Comparison of ENCODE assay signal across 24 mouse cellular contexts in the genomic region with DNA sequence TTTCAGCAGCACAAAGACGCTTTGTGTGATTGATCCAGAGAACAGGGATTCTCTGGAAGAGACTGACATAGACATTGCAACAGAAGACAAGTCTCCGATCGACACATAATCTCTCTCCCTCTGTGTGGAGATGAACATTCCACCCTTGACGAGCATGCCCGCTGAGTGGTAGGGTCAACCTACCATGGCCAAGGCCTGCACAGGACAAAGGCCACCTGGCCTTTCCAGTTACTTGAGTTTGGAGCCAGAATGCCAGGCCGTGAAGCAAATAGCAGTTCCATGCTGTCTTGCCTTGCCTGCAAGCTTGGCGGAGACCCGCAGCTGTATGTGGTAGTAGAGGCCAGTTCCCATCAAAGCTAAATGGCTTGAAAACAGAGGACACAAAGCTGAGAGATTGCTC.
DNase-seq lines count a peak whose midpoint lies in the region; ATAC-seq and TF ChIP-seq lines count a peak whose summit lies in the region.
"Had no signal": no experiment of that assay in that cellular context is flagged by ENCODE, and none has a peak within 500 bp of the region (broad histone marks: within the 10 kb centered on the region; RNA-seq: fewer than 3 reads in every experiment).

No protein-coding gene starts in this region.

- H3K36me3 ChIP-seq in forebrain, embryonic 10.5 days (replicated peaks): peaks cover 17% of the 10 kb centered on the region
- H3K36me3 ChIP-seq in forebrain, embryonic 12.5 days (replicated peaks): 0 out of 2 replicates have a peak, but pooled peaks cover 4% of the 10 kb centered on the region
- H3K36me3 ChIP-seq in kidney, embryonic 15.5 days: peaks cover 22% of the 10 kb centered on the region
- peaks cover 35% of the 10 kb centered on the region for H3K36me3 ChIP-seq in liver, adult 2 months (ENCODE audit: control insufficient read depth, insufficient read depth, low read length)
- H3K36me3 ChIP-seq in liver, postnatal 0 days (replicated peaks; ENCODE audit: insufficient read depth, low read length): peaks cover 44% of the 10 kb centered on the region
- peaks cover 16% of the 10 kb centered on the region for H3K36me3 ChIP-seq in hindbrain, postnatal 0 days (ENCODE audit: insufficient read depth, low read length)
- H3K36me3 ChIP-seq: G1E had no signal

- H3K4me1 ChIP-seq in forebrain, embryonic 10.5 days: no peaks in the 10 kb centered on the region
- H3K4me1 ChIP-seq in forebrain, embryonic 12.5 days: no peaks in the 10 kb centered on the region
- H3K4me1 ChIP-seq in kidney, embryonic 15.5 days: no peaks in the 10 kb centered on the region
- H3K4me1 ChIP-seq in liver, adult 2 months (ENCODE audit: control insufficient read depth, insufficient read depth, low read length): peaks cover 9% of the 10 kb centered on the region
- peaks cover 2% of the 10 kb centered on the region; the same call in 1 of the 2 replicates for H3K4me1 ChIP-seq in liver, postnatal 0 days (ENCODE audit: insufficient read depth)
- no peaks in the 10 kb centered on the region for H3K4me1 ChIP-seq in hindbrain, postnatal 0 days (ENCODE audit: insufficient read depth, low read length)
- H3K4me1 ChIP-seq: embryonic facial prominence, embryonic 13.5 days; heart, embryonic 10.5 days; hindbrain, embryonic 12.5 days had no signal

- no peak overlapping the region for H3K4me3 ChIP-seq in forebrain, embryonic 10.5 days
- no peak overlapping the region for H3K4me3 ChIP-seq in forebrain, embryonic 12.5 days (replicated peaks)
- no peak overlapping the region for H3K4me3 ChIP-seq in kidney, embryonic 15.5 days (replicated peaks)
- H3K4me3 ChIP-seq in liver, adult 2 months (ENCODE audit: insufficient read depth, low read depth, low read length): no peak overlapping the region
- H3K4me3 ChIP-seq in liver, postnatal 0 days (ENCODE audit: low read depth, low read length): no peak overlapping the region
- H3K4me3 ChIP-seq in hindbrain, postnatal 0 days (ENCODE audit: low read length): no peak overlapping the region
- H3K4me3 ChIP-seq: embryonic facial prominence, embryonic 13.5 days; gastrocnemius, adult 2 months; heart, embryonic 10.5 days; hindbrain, embryonic 12.5 days had no signal

- no peak for TF ChIP-seq CTCF in liver, adult 2 months (IDR thresholded peaks at IDR 0.05; ENCODE audit: low read depth, low read length)
- no peak for TF ChIP-seq CTCF in liver, postnatal 0 days (IDR thresholded peaks at IDR 0.05; ENCODE audit: low read depth)
- TF ChIP-seq CTCF in hindbrain, postnatal 0 days (IDR thresholded peaks at IDR 0.05; ENCODE audit: low read depth): no peak

- no peak for TF ChIP-seq POLR2A in liver, adult 2 months (IDR thresholded peaks at IDR 0.05; ENCODE audit: extremely low read depth, insufficient read depth, low read length)

- no peak for DNase-seq in forebrain, embryonic 10.5 days (ENCODE audit: extremely low spot score, low spot score)
- no peak for DNase-seq in kidney, adult 18-20 months
- peak; percentile 78 for DNase-seq in liver, adult 2 months (ENCODE audit: extremely low read depth, low read depth, low spot score)
- no peak for DNase-seq in liver, postnatal 0 days
- no peak for DNase-seq in hindbrain, postnatal 0 days (ENCODE audit: low spot score)
- DNase-seq: adrenal gland, adult 8-10 months; adrenal gland, postnatal 36 days; B cell, adult 2 months; cerebellum, adult 11-12 months; cerebellum, adult 9-11 months; cerebellum, postnatal 36 days; gastrocnemius, adult 2 months; gastrocnemius, postnatal 25 days; heart, postnatal 10 days; heart, postnatal 4 days had no signal

- H3K27me3 ChIP-seq in forebrain, embryonic 10.5 days (ENCODE audit: poor library complexity, severe bottlenecking): no peaks in the 10 kb centered on the region
- no peaks in the 10 kb centered on the region for H3K27me3 ChIP-seq in forebrain, embryonic 12.5 days
- no peaks in the 10 kb centered on the region for H3K27me3 ChIP-seq in kidney, embryonic 15.5 days
- H3K27me3 ChIP-seq in liver, adult 2 months (ENCODE audit: control insufficient read depth, insufficient read depth, low read length): no peaks in the 10 kb centered on the region
- H3K27me3 ChIP-seq in liver, postnatal 0 days (ENCODE audit: insufficient read depth, low read length): no peaks in the 10 kb centered on the region
- no peaks in the 10 kb centered on the region for H3K27me3 ChIP-seq in hindbrain, postnatal 0 days (ENCODE audit: insufficient read depth, low read length)
- H3K27me3 ChIP-seq: embryonic facial prominence, embryonic 13.5 days; hindbrain, embryonic 12.5 days had no signal

- H3K9ac ChIP-seq in forebrain, embryonic 12.5 days: no peak overlapping the region
- H3K9ac ChIP-seq in kidney, embryonic 15.5 days: no peak overlapping the region
- H3K9ac ChIP-seq in liver, adult 2 months (ENCODE audit: low read depth, low read length): no peak overlapping the region
- no peak overlapping the region for H3K9ac ChIP-seq in liver, postnatal 0 days (replicated peaks)
- no peak overlapping the region for H3K9ac ChIP-seq in hindbrain, postnatal 0 days (replicated peaks; ENCODE audit: low read length)
- H3K9ac ChIP-seq: embryonic facial prominence, embryonic 13.5 days; hindbrain, embryonic 12.5 days had no signal

- H3K4me2 ChIP-seq in forebrain, embryonic 12.5 days: no peak overlapping the region
- no peak overlapping the region for H3K4me2 ChIP-seq in kidney, embryonic 15.5 days
- no peak overlapping the region for H3K4me2 ChIP-seq in liver, postnatal 0 days (ENCODE audit: low read depth, low read length)
- no peak overlapping the region for H3K4me2 ChIP-seq in hindbrain, postnatal 0 days (ENCODE audit: low read depth, low read length)
- H3K4me2 ChIP-seq: embryonic facial prominence, embryonic 13.5 days; hindbrain, embryonic 12.5 days had no signal

- ATAC-seq in forebrain, embryonic 12.5 days (ENCODE audit: low FRiP score): no peak
- ATAC-seq in kidney, embryonic 15.5 days (replicated peaks; ENCODE audit: low FRiP score): no peak
- ATAC-seq in liver, postnatal 0 days: no peak
- ATAC-seq in hindbrain, postnatal 0 days: no peak
- ATAC-seq: CD4-positive, CD25-positive, alpha-beta regulatory T cell, adult 4 months; forebrain, embryonic 14.5 days; hindbrain, embryonic 16.5 days had no signal

- no peaks in the 10 kb centered on the region for H3K79me2 ChIP-seq in liver, adult 2 months (ENCODE audit: control insufficient read depth, insufficient read depth, low read length)

- WGBS in forebrain, embryonic 10.5 days: 90% methylated on average over 8 of the region's 8 CpGs
- 89% methylated on average over 8 of the region's 8 CpGs for WGBS in forebrain, embryonic 12.5 days
- WGBS in kidney, embryonic 15.5 days: 93% methylated on average over 8 of the region's 8 CpGs
- WGBS in liver, adult 2 months: 40% methylated on average over 8 of the region's 8 CpGs
- 84% methylated on average over 8 of the region's 8 CpGs for WGBS in liver, postnatal 0 days (ENCODE audit: insufficient replicate concordance)
- 95% methylated on average over 8 of the region's 8 CpGs for WGBS in hindbrain, postnatal 0 days

- peak overlapping the region; percentile 20; the same call in 1 of the 2 replicates for H3K27ac ChIP-seq in forebrain, embryonic 10.5 days
- no peak overlapping the region for H3K27ac ChIP-seq in forebrain, embryonic 12.5 days
- H3K27ac ChIP-seq in kidney, embryonic 15.5 days: peak overlapping the region; percentile 82
- 0 out of 2 replicates have a peak overlapping the region, but pooled peaks have one; percentile 4 for H3K27ac ChIP-seq in liver, adult 2 months (replicated peaks; ENCODE audit: insufficient read depth, low read depth, low read length)
- H3K27ac ChIP-seq in liver, postnatal 0 days (ENCODE audit: low read depth): no peak overlapping the region
- H3K27ac ChIP-seq in hindbrain, postnatal 0 days: no peak overlapping the region
- H3K27ac ChIP-seq: embryonic facial prominence, embryonic 13.5 days; heart, embryonic 10.5 days; hindbrain, embryonic 12.5 days had no signal

- no peaks in the 10 kb centered on the region for H3K9me3 ChIP-seq in forebrain, embryonic 10.5 days
- no peaks in the 10 kb centered on the region for H3K9me3 ChIP-seq in forebrain, embryonic 12.5 days
- H3K9me3 ChIP-seq in kidney, embryonic 15.5 days (replicated peaks): no peaks in the 10 kb centered on the region
- no peaks in the 10 kb centered on the region for H3K9me3 ChIP-seq in liver, postnatal 0 days (ENCODE audit: low read length)
- no peaks in the 10 kb centered on the region for H3K9me3 ChIP-seq in hindbrain, postnatal 0 days (ENCODE audit: low read length)
- H3K9me3 ChIP-seq: embryonic facial prominence, embryonic 13.5 days; heart, embryonic 10.5 days; hindbrain, embryonic 12.5 days had no signal

- no peak for TF ChIP-seq EP300 in liver, postnatal 0 days (IDR thresholded peaks at IDR 0.05; ENCODE audit: low read depth)

Comparison
In these comparisons a context has a peak if more than half of its experiments do, and no peak if none do; other contexts are left out.
1. H3K27ac ChIP-seq: peak in forebrain, embryonic 10.5 days (single experiment), kidney, embryonic 15.5 days (single experiment) and liver, adult 2 months (single experiment); none in forebrain, embryonic 12.5 days (single experiment), liver, postnatal 0 days (single experiment) and hindbrain, postnatal 0 days (single experiment).